Mouse (Mus musculus) CD4-positive helper T cell, adult 2 months (primary cell): ENCODE data around the gene Nek2.

ENCODE experiments used
- DNase-seq: peaks from one replicate; pipeline ENCODE4 v3.0.0-alpha.2; 2012; ENCODE audit warnings: low read depth, missing footprints, low spot score

The Nek2 gene

DNA sequence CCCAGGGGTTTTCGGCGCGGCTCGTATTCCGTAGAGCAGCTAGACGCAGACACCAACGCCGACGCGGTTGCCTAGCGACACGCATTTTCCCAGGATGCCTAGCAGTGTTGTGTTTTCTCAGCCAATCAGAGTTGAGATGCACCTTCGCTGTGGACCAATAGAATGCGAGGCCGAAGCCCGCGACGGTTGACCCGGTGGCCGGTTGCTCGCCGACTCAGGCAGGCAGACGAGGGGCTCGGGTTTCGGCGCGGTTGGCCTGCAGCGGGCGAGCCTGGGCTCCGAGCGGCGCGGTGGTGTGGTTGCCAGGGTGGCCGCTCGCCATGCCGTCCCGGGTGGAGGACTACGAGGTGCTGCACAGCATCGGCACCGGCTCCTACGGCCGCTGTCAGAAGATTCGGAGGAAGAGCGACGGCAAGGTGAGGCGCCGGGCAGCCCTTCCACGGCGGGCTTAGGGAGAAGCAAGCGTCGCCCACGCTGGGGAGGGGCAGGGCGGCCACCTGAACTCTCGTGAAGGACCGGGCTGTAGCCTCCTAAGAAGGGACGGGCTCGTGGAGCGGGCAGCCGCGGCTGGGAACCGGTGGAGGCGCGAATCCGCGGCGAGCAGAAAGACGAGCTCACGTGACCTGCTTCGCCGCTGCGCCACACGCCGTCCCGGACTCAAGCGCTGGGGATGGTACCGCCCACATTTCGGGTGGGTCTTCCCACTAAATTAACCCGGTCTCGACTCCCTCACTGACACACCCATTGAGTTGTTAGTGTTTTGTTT is at the start of gene Nek2:
Gene Nek2, plus strand, starts transcription at position 119 of the 766 bp plus-strand sequence.
- peak; percentile 92 for DNase-seq

- DNase-seq: no peak
Observed at GRCm38 (mm10) chr1:191774106-191774505, 47.1 kb upstream of the Nek2 start.

DNA sequence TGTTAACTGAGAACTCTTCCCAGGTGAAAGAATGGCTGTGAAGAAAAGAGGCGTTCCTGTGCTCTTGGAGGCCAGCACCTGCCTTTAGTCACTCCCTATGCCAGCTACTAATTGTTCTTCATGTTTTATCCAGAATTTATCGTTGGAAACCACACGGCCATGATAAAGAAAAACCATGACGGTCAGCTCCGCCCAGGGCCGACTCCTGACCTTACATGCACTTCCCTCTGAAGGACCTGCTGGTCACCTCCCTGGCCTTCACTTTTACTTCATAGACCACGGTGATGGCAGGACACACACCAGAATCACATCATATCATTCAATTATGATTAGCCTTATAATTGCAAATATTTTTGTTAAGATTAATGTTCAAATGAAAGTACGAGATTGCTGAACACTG is 46.1 kb upstream of the Nek2 start:
- no peak for DNase-seq

DNA sequence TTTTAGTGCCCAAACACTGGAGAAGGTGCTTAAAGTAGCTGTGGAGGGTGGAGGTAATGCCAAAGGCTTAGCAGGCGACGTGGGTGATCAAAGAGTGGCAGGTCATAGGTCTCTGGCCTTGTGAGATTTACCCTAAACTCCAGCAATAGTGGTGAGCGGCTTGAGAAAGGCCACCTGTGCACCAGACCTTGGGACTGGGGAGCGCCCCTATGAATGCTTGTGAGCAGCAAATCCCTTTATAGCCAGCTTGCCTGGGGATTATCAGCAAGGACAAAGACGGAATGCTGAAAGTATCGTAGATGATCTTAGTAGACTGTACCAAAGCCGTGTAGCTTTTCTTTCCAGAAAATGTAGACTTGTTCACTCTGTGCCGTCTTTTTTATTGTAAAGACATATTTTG is 43.7 kb upstream of the Nek2 start:
- no peak for DNase-seq

DNA sequence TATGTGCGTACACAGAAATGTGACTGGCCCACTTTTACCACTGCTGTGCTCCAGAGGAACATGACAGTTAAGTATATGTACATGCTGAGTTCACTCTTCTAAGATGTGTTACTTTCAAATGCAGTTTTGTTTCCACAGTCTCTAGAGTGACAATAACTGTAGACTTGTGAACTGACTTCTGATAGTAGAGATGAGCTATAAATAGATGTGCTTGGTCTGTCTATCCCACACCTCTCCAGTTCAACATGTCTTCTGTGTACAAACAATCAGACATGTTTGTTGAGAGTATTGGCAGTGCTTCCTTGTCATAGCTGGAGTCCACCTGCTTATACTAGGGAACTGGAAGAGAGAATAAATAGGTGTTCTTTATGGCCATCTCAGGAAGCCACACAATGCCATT is 40.8 kb upstream of the Nek2 start:
- DNase-seq: no peak

- DNase-seq: no peak
Observed at GRCm38 (mm10) chr1:191785108-191785507, 36.1 kb upstream of the Nek2 start.

DNA sequence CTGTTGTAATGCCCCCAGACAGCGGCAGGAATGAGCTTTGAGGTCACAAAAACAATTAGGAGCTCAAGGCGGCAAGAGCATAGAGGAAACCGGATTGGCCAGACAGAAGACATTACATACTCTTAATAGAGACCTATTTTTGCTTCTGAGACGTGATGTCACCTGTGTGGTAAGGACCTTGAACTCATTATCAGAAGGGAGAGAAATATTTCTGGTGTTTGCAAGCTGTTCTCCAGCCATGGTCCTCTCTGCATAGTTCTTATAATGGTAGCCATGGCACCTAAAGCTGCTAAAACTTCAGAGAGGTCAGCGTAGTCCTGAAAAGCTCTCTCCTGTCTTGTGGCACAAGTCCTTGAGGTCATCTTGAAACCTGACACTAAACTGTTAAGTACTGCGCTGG is 35.0 kb upstream of the Nek2 start:
- DNase-seq: no peak

DNA sequence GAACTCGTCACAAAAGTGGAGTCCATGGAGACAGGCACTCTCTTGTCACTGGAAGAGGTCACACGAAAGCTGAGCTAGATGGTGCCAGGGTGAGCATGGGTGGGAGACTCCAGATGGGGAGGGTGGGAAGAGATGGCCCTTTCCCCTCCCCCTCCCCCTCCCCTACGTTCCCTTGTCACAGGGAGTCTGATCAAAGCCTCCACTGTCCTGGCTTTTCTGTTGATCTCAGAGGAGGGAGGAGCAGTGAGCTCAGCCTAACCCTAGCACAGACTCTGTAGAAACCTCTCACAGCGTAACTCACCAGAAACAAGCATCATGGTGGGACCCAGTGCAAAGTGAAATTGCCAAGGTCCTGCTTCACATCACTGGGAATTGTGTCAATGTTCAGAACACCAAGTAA is 33.9 kb upstream of the Nek2 start:
- DNase-seq: no peak

DNA sequence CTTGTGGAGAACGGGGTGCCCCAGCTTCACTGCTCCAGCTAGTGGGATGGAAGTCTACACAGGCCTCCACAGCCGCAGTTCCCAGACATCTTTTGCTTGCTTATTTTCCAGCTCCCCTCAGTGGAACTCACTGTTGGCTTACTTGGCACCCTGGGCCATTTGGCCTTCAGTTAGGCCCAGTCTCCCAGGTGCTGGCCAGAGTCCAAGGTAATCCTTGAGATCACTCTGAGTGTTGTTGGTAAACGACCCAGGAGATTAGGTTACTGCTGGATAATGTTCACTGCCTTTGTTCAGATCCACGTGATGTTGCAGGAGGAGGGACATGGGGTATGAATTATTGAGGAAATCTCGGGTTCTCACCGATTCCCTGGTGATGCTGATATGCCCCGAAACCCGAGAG is 28.3 kb upstream of the Nek2 start:
- no peak for DNase-seq

GRCm38 (mm10) chr1:191793888-191794532 is 27.2 kb upstream of the Nek2 start:
- no peak for DNase-seq

DNA sequence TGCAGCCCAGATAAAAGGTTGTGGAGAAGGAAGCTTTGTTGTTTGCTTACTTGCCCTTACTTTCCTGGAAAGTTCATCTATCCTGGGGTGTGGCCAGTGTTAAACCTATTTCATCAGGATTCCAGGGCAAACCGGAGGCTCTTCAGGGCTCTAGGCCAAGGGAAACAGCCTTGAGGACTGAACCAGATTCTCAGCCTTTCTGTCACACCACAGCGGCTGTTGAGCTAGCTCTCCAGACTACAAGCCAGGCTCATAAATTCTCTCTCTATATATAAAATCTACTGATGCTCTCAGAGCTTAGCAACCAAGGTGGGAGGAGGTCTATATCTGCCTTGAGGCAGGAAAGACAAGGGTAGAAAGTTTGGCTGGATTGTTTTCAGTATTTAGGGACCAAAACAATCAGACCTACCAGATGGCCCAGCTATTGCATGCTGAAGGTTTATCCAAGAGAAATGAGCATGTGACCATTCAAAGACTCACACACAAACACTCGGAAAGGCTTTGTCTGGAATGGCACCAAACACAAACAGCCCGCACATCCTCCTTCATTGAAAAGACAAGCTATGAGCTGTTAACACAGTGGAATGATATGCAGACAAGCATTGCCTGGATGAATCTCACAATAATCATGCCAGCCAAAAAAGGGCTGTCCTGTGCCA is 24.9 kb upstream of the Nek2 start:
- no peak for DNase-seq

DNA sequence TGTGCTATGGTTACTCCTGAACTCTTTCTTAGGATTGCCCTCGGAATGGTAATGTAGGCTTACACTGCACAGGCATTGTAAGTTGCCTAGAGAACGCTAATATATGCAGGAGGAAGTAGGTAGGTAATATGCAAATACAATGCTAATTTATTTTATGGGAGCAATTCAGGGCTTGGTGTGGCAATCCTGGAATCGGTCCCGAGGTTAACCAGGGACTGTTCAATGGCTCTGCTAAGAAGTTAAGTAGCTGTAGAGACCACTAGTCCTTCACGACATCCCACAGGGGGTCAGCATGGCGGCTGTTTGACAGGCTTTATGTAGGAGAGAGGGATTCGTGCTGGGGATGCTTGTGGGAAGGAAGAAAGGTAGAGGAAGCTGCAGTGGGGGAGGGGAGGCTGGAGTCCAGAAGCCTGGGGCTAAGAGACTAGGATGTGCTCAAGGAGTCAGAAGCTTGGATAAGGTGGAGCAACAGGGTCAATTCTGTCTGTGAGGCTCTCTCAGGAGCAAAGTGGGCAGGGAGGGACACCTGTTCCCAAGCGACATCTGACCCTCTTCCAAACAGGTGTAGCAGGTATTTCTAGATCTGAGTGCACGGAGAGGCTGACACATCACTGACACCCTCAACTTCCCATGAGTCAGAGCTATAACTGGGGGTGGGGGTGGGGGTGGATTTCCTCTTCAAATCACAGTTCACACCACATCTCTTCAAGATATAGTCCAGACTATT is 19.0 kb upstream of the Nek2 start:
- DNase-seq: no peak

DNA sequence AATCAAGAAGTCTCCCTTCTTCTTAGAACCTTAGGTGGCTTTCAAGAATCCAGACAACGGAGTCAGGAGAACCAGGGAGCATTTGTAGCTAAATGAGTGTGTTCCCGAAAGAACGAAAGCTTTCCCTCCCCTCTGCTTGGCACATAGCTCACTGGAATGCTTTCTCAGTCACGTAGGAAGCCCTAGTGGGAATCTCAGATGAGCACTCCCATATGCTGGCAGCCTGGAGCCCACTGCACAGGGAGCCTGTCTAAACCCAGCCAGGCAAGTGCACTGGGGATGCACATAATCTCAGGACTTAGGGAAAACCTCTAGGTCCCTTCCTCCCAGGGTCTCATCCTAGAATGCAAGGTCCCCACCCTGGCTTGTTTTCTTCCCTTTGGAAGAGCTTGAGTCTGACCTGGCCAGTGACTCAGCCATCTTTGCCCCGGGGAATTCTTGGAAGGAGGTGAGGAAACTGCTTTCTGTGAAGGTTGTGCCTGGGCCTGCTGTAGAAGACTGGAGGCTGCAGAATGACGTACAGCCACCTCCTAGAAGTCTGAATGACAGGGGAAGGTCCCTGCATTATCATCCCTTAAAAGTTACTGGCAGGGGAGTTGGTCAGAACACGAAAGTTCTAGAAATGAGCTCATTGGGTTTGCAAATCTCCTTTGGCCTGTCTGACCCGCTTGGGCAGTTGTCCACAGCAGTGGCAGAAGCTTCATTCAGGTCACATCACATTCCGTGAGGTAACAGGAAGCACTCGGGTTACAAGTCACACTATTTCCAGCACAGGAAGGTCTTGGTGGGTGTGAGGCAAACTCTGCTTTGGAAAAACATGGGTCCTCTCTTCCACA is 18.2 kb upstream of the Nek2 start:
- no peak for DNase-seq

- DNase-seq: no peak
Observed at GRCm38 (mm10) chr1:191804747-191805146, 16.5 kb upstream of the Nek2 start.

DNA sequence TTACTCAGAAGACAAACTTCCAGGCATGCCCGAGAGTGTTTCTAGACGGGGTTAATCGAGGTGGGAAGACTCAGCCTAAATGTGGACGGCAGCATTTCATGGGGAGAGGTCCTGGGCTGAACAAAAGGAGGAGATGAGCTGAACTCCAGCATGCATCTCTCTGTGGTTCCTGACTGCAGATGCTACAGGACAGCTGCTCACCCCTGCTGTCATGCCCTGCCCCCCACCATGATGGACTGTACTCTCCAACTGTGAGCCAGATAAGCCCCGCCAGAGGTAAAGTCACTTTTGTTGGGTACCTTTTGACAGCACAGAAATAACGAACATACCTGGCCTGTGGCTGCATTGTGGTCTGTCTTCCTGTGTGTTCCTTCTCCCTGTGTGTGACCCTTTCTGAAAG is 15.5 kb upstream of the Nek2 start:
- no peak for DNase-seq

DNA sequence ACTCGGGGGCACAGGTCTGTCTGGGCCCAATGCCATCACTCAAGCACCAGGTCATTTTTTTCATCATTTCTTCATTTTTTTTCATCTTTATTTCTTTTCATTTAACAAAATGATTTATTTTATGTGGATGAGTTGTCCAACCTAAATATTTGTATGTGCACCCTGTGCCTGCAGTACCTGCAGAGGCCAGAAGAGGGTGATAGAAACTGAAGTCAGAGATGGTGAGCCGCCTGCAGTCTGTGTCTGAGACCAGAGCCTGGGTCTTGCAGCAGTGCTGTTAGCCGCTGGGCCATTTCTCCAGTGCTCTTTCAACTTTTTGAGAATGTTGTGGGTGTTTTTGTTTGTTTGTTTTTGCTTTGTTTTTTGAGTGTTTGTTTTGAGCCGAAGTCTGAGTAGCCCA is 14.5 kb upstream of the Nek2 start:
- no peak for DNase-seq

GRCm38 (mm10) chr1:191807979-191808378 is 13.3 kb upstream of the Nek2 start:
- no peak for DNase-seq

DNA sequence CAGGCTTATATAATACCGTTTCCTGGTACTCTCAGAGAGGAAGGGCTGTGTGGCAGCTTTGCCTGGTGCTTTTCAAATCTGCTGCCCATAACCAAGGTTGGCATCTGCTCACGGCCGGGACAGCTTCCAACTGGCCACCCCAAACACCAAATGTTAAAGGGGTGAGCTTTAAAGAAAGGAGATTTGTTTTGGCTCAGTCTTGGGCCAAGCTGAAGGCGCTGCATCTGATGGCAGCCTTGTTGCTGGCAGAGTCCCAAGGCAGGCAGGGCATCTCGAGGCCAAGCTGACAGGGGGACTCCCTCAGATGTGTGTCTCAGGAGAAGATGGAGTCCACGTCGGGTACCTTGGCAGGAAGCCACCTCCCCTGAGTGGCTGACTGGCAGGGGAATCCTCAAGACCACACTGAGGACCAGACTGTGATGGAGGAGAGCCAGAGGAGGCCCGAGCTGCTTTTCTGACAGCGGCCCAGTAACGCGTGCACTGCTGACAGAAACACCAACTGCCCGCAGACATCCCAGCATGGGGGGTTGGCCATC is 12.5 kb upstream of the Nek2 start:
- no peak for DNase-seq

- no peak for DNase-seq
Observed at GRCm38 (mm10) chr1:191811774-191812173, 9.5 kb upstream of the Nek2 start.

- DNase-seq: no peak
Observed at GRCm38 (mm10) chr1:191812949-191813691, 8.1 kb upstream of the Nek2 start.
